Mouse (Mus musculus): Measurements from ENCODE around the gene Lamp1.

- no peak for TF ChIP-seq CTCF (IDR thresholded peaks at IDR 0.05; ENCODE audit: borderline replicate concordance, insufficient read depth, low read length)
- no peak for TF ChIP-seq POLR2A (IDR thresholded peaks at IDR 0.05; ENCODE audit: low read depth, low read length)
Measured at GRCm38 (mm10) chr8:13179482-13179881, 20.5 kb downstream of the Lamp1 start.
